Mouse (Mus musculus) lung, postnatal 0 days (tissue): ENCODE results near the gene Nmnat2. TPM values are rescaled to one million over a fixed set of nuclear protein-coding genes. Genes with fewer than 3 reads are reported as not detected.
A peak's percentile ranks its signal among the peaks of the same experiment; 100 is the strongest.

Experiments used
- ATAC-seq: fragments of 200-750 bp; cut with Nextera tagmentation; 2 replicates; pipeline ENCODE4 v1.8.0; 2017; ENCODE audit warnings: moderate library complexity
- DNase-seq: peaks from one replicate; pipeline ENCODE4 v3.0.0-alpha.2; 2016; ENCODE audit warnings: low spot score
- H3K27ac ChIP-seq: fragments of 300-500 bp; sonication (generic); 2 replicates; pipeline ENCODE4 v1.5.1; 2014; ENCODE audit warnings: antibody characterized with exemption, mild to moderate bottlenecking, low read length, mixed read lengths
- H3K27me3 ChIP-seq: fragments of 300-500 bp; sonication (generic); replicated peaks from 2 replicates; pipeline ENCODE4 v1.6.1; 2014; ENCODE audit warnings: low read length, mixed read lengths; ENCODE audit not compliant: insufficient read depth
- H3K36me3 ChIP-seq: fragments of 300-500 bp; sonication (generic); 2 replicates; pipeline ENCODE4 v1.6.1; 2014; ENCODE audit warnings: low read length, mixed read lengths; ENCODE audit not compliant: insufficient read depth
- H3K4me1 ChIP-seq: fragments of 300-500 bp; sonication (generic); 2 replicates; pipeline ENCODE4 v1.6.1; 2014; ENCODE audit warnings: antibody characterized with exemption, low read depth, low read length, mixed read lengths; ENCODE audit not compliant: insufficient read depth
- H3K4me2 ChIP-seq: fragments of 300-500 bp; sonication (generic); replicated peaks from 2 replicates; pipeline ENCODE4 v1.6.1; 2014; ENCODE audit warnings: low read depth, mild to moderate bottlenecking, low read length, moderate library complexity, mixed read lengths
- H3K4me3 ChIP-seq: fragments of 300-500 bp; sonication (generic); 2 replicates; pipeline ENCODE4 v1.5.1; 2014; ENCODE audit warnings: low read depth, low read length
- H3K9ac ChIP-seq: fragments of 300-500 bp; sonication (generic); replicated peaks from 2 replicates; pipeline ENCODE4 v1.6.1; 2014; ENCODE audit warnings: low read depth, mild to moderate bottlenecking
- H3K9me3 ChIP-seq: fragments of 300-500 bp; sonication (generic); 2 replicates; pipeline ENCODE4 v1.6.1; 2016; ENCODE audit warnings: low read length, mixed read lengths
- CTCF ChIP-seq: IDR thresholded peaks from 2 replicates; pipeline ENCODE4 v1.5.1; 2016; ENCODE audit warnings: antibody characterized with exemption, mild to moderate bottlenecking
- EP300 ChIP-seq: IDR thresholded peaks from 2 replicates; pipeline ENCODE4 v1.6.1; 2016; ENCODE audit warnings: antibody characterized with exemption, mild to moderate bottlenecking, control low read depth
- WGBS: fragments of 180-500 bp; shearing (Covaris S2); extraction: QIAGEN DNeasy Blood & Tissue Kit; methylation state at CpG from one replicate; pipeline ENCODE4 v1.1.7; 2014; 5-methylcytosine and 5-hydroxymethylcytosine counted together
- polyA plus RNA-seq: library from polyadenylated mRNA; unstranded; fragments of >200 nt; fragmentation: Nextera tagmentation; extraction: Ambion mirVana; gene quantifications from 2 replicates; pipeline ENCODE4 v1.2.1, GENCODE M21; 2015

Nmnat2 gene
- polyA plus RNA-seq, 1 experiment from 2014 or later, result 4.8 TPM

- Histone ChIP-seq H3K4me3 (no peak overlapping the region), H3K4me1 (peaks cover 7% of the 10 kb centered on the region; the same call in 1 of the 2 replicates), H3K27me3 (no peaks in the 10 kb centered on the region), H3K27ac (no peak overlapping the region; the same call in 1 of the 2 replicates), H3K4me2 (no peak overlapping the region), H3K9me3 (no peaks in the 10 kb centered on the region), H3K36me3 (no peaks in the 10 kb centered on the region), H3K9ac (no peak overlapping the region)
- TF ChIP-seq CTCF, result no peak
- 0 out of 2 replicates have a peak, but pooled peaks have one; percentile 12 for TF ChIP-seq EP300
- DNase-seq (peak; percentile 9), ATAC-seq (no peak)
- 39% methylated on average over 12 of the region's 12 CpGs for WGBS
These were observed 139.7 kb downstream of the Nmnat2 start for GRCm38 (mm10) chr1:153094226-153095076.

GRCm38 (mm10) chr1:153095328-153095727 lies 140.5 kb downstream of the Nmnat2 start:
- peak overlapping the region; percentile 71; the same call in 1 of the 2 replicates for H3K27ac ChIP-seq
- TF ChIP-seq CTCF (no peak), EP300 (no peak)
- ATAC-seq (no peak), DNase-seq (peak; percentile 4)
- H3K36me3 ChIP-seq, result no peaks in the 10 kb centered on the region
- WGBS, result 72% methylated on average over 6 of the region's 6 CpGs
- no peaks in the 10 kb centered on the region for H3K27me3 ChIP-seq
- no peak overlapping the region for H3K4me2 ChIP-seq
- H3K9ac ChIP-seq, result no peak overlapping the region
- no peak overlapping the region for H3K4me3 ChIP-seq
- H3K4me1 ChIP-seq, result peaks cover 7% of the 10 kb centered on the region; the same call in 1 of the 2 replicates
- no peaks in the 10 kb centered on the region for H3K9me3 ChIP-seq

GRCm38 (mm10) chr1:153095826-153096727 lies 141.3 kb downstream of the Nmnat2 start:
- TF ChIP-seq EP300 (peak; percentile 88), CTCF (no peak)
- no peaks in the 10 kb centered on the region for H3K9me3 ChIP-seq
- H3K4me3 ChIP-seq, result no peak overlapping the region
- peak; percentile 92 for DNase-seq
- no peaks in the 10 kb centered on the region for H3K27me3 ChIP-seq
- no peaks in the 10 kb centered on the region for H3K36me3 ChIP-seq
- peaks cover 3% of the 10 kb centered on the region; the same call in 1 of the 2 replicates for H3K4me1 ChIP-seq
- H3K27ac ChIP-seq, result peak overlapping the region; percentile 71
- WGBS, result 21% methylated on average over 16 of the region's 16 CpGs
- H3K9ac ChIP-seq, result no peak overlapping the region
- peak; percentile 65 for ATAC-seq
- no peak overlapping the region for H3K4me2 ChIP-seq

- no peak for TF ChIP-seq EP300
- peak; percentile 23; the same call in 1 of the 2 replicates for TF ChIP-seq CTCF
- no peaks in the 10 kb centered on the region for H3K9me3 ChIP-seq
- H3K4me2 ChIP-seq, result no peak overlapping the region
- peak; percentile 5 for DNase-seq
- ATAC-seq, result no peak
- H3K4me3 ChIP-seq, result no peak overlapping the region
- peak overlapping the region; percentile 71; the same call in 1 of the 2 replicates for H3K27ac ChIP-seq
- H3K4me1 ChIP-seq, result peaks cover 7% of the 10 kb centered on the region; the same call in 1 of the 2 replicates
- no peaks in the 10 kb centered on the region for H3K27me3 ChIP-seq
- no peaks in the 10 kb centered on the region for H3K36me3 ChIP-seq
- 83% methylated on average over 6 of the region's 6 CpGs for WGBS
- H3K9ac ChIP-seq, result no peak overlapping the region
These were observed 142.4 kb downstream of the Nmnat2 start for GRCm38 (mm10) chr1:153097017-153097675.

- ATAC-seq, result peak; percentile 53
- Histone ChIP-seq H3K4me3 (no peak overlapping the region), H3K27me3 (no peaks in the 10 kb centered on the region), H3K4me2 (no peak overlapping the region), H3K9me3 (no peaks in the 10 kb centered on the region), H3K4me1 (peaks cover 7% of the 10 kb centered on the region; the same call in 1 of the 2 replicates), H3K9ac (no peak overlapping the region), H3K27ac (peak overlapping the region; percentile 62), H3K36me3 (no peaks in the 10 kb centered on the region)
- TF ChIP-seq EP300 (peak; percentile 95), CTCF (no peak)
- DNase-seq, result peak; percentile 66
- WGBS, result 50% methylated on average over 11 of the region's 11 CpGs
These were observed 143.8 kb downstream of the Nmnat2 start for GRCm38 (mm10) chr1:153098586-153098985.
